Mouse (Mus musculus): ENCODE measurements around the gene Stmn1. TPM values are rescaled to one million over a fixed set of nuclear protein-coding genes. Genes with fewer than 3 reads are reported as not detected.

Stmn1 gene
- polyA plus RNA-seq, 1 experiment, result 9.8 TPM

DNA sequence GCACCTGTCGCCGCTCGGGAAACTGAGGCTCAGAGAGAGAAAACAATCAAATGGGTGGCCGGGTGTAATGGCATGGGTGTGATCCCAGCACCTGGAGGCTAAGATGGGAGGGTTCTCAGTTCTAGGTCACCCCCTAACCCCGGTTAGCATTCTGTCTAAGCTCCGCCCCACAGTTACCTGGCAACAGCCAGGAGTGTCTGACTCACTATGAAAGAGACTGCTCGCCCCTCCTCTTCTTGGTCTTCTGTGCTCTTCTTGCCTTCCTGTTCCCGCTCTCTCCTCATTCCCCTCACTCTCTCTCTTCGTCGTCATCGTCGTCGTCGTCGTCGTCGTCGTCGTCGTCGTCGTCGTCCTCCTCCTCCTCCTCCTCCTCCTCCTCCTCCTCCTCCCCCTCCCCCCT, 20.2 kb upstream of the Stmn1 start:
- no peaks in the 10 kb centered on the region for H3K4me1 ChIP-seq (ENCODE audit: control insufficient read depth, insufficient read depth, insufficient read length, low read length)
- TF ChIP-seq CTCF (IDR thresholded peaks at IDR 0.05; ENCODE audit: extremely low read depth, insufficient read length, insufficient replicate concordance, low read depth, low read length) (no peak), POLR2A (IDR thresholded peaks at IDR 0.05; ENCODE audit: low read depth, low read length) (no peak)
- H3K36me3 ChIP-seq (ENCODE audit: control insufficient read depth, insufficient read depth, low read length), result no peaks in the 10 kb centered on the region
- WGBS, result 31% methylated on average over 23 of the region's 23 CpGs
- no peaks in the 10 kb centered on the region for H3K27me3 ChIP-seq (ENCODE audit: control insufficient read depth, insufficient read depth, low read length)
- H3K27ac ChIP-seq (ENCODE audit: insufficient read depth, low read depth, low read length), result no peak overlapping the region
- no peak overlapping the region for H3K4me3 ChIP-seq (ENCODE audit: low read depth, low read length)

DNA sequence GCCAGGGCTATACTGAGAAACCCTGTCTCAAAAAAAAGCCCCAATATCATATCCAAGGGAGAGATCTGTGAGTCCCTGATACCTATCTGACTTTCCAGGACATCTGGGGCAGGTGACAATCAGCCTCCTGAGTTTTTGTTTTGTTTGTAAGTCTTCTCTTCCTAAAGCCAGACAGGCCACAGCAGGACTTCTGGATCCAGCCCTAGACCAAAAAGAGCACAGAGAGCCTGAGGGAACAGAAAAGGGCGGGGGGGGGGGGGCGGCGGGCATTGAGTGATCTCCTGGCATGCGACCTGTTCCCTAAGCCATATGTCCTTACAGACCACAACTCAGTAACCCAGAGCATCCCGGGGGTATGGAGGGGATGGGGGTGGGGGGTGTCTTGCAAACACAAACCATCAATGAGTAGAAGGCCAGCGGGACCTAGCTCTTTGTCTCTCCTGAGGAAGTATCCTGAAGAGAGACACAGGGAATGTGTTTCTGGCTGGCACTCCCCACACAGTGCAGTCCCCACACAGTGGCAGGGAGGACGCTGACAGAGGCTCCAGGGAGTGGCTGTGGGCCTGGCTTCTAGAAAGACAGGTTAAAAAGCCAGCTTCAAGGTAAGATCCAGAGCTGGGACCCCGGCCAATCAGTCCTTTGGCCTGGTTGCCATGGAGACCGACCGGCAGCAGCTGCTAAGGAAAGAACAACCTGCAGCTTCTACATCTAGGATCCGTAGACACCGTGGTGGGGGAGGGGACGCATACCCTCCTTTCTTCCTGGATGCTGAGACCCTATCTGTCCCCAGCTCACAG, 18.3 kb upstream of the Stmn1 start:
- 66% methylated on average over 13 of the region's 13 CpGs for WGBS
- no peak for TF ChIP-seq CTCF (IDR thresholded peaks at IDR 0.05; ENCODE audit: extremely low read depth, insufficient read length, insufficient replicate concordance, low read depth, low read length)
- TF ChIP-seq POLR2A (IDR thresholded peaks at IDR 0.05; ENCODE audit: low read depth, low read length), result no peak
- H3K27ac ChIP-seq (ENCODE audit: insufficient read depth, low read depth, low read length), result no peak overlapping the region
- no peaks in the 10 kb centered on the region for H3K36me3 ChIP-seq (ENCODE audit: control insufficient read depth, insufficient read depth, low read length)
- H3K4me1 ChIP-seq (ENCODE audit: control insufficient read depth, insufficient read depth, insufficient read length, low read length), result no peaks in the 10 kb centered on the region
- H3K27me3 ChIP-seq (ENCODE audit: control insufficient read depth, insufficient read depth, low read length), result no peaks in the 10 kb centered on the region
- no peak overlapping the region for H3K4me3 ChIP-seq (ENCODE audit: low read depth, low read length)

GRCm38 (mm10) chr4:134450392-134451195, 17.5 kb upstream of the Stmn1 start:
- H3K4me3 ChIP-seq (ENCODE audit: low read depth, low read length), result no peak overlapping the region
- H3K27me3 ChIP-seq (ENCODE audit: control insufficient read depth, insufficient read depth, low read length), result no peaks in the 10 kb centered on the region
- no peak overlapping the region for H3K27ac ChIP-seq (ENCODE audit: insufficient read depth, low read depth, low read length)
- WGBS, result 37% methylated on average over 20 of the region's 20 CpGs
- no peaks in the 10 kb centered on the region for H3K36me3 ChIP-seq (ENCODE audit: control insufficient read depth, insufficient read depth, low read length)
- no peak for TF ChIP-seq POLR2A (IDR thresholded peaks at IDR 0.05; ENCODE audit: low read depth, low read length)
- H3K4me1 ChIP-seq (ENCODE audit: control insufficient read depth, insufficient read depth, insufficient read length, low read length), result no peaks in the 10 kb centered on the region

GRCm38 (mm10) chr4:134451484-134451883, 16.6 kb upstream of the Stmn1 start:
- WGBS, result 77% methylated on average over 9 of the region's 9 CpGs
- H3K27ac ChIP-seq (ENCODE audit: insufficient read depth, low read depth, low read length), result no peak overlapping the region
- no peak for TF ChIP-seq CTCF (IDR thresholded peaks at IDR 0.05; ENCODE audit: extremely low read depth, insufficient read length, insufficient replicate concordance, low read depth, low read length)
- TF ChIP-seq POLR2A (IDR thresholded peaks at IDR 0.05; ENCODE audit: low read depth, low read length), result no peak

DNA sequence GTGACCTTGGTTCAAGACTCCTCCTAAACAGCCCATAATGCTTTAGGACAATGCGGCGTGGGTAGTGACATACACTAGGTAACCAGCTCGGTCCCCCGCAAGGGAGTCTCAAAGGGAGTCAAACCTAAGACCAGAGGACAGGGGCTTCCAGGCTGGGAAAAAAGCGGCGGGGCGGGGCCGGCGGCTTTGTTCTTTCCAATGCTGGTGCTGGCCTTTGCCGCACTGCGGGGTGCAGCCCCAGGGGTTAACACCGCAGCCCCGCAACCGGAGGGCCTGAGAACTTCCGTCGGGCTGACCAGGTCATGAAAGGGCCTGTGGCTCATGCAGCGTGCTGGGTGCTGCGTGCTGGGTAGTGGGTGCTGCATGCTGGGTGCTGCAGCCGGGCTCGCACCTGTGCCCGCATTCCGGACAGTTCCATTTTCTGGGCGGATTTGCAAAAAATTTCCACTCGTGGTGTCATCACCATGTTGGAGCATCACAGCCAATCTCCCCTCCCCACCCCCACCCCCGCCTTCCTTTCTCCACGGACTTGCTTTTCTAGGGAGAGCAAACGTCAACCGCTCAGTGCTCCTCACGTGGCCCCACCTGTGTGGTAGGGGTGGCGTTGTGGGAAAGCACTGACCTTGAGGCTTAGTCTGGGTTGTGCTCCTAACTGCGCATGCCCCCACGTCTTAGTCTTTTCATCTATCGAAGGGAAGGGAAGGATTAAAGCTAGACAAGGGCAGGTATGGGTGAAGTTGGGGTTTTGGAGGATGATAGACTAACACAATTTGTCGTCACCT, 14.3 kb upstream of the Stmn1 start:
- WGBS, result 63% methylated on average over 34 of the region's 34 CpGs
- no peaks in the 10 kb centered on the region for H3K36me3 ChIP-seq (ENCODE audit: control insufficient read depth, insufficient read depth, low read length)
- H3K4me3 ChIP-seq (ENCODE audit: low read depth, low read length), result no peak overlapping the region
- no peak for TF ChIP-seq CTCF (IDR thresholded peaks at IDR 0.05; ENCODE audit: extremely low read depth, insufficient read length, insufficient replicate concordance, low read depth, low read length)
- TF ChIP-seq POLR2A (IDR thresholded peaks at IDR 0.05; ENCODE audit: low read depth, low read length), result no peak
- H3K27me3 ChIP-seq (ENCODE audit: control insufficient read depth, insufficient read depth, low read length), result no peaks in the 10 kb centered on the region
- no peaks in the 10 kb centered on the region; the same call in 1 of the 2 replicates for H3K4me1 ChIP-seq (ENCODE audit: control insufficient read depth, insufficient read depth, insufficient read length, low read length)
- no peak overlapping the region for H3K27ac ChIP-seq (ENCODE audit: insufficient read depth, low read depth, low read length)

More at GRCm38 (mm10) chr4:134451484-134451883, 16.6 kb upstream of the Stmn1 start:
- Histone ChIP-seq H3K4me3 (ENCODE audit: low read depth, low read length) (no peak overlapping the region), H3K36me3 (ENCODE audit: control insufficient read depth, insufficient read depth, low read length) (no peaks in the 10 kb centered on the region), H3K27me3 (ENCODE audit: control insufficient read depth, insufficient read depth, low read length) (no peaks in the 10 kb centered on the region), H3K4me1 (ENCODE audit: control insufficient read depth, insufficient read depth, insufficient read length, low read length) (no peaks in the 10 kb centered on the region; the same call in 1 of the 2 replicates)

- Histone ChIP-seq H3K27ac (ENCODE audit: insufficient read depth, low read depth, low read length) (no peak overlapping the region), H3K36me3 (ENCODE audit: control insufficient read depth, insufficient read depth, low read length) (no peaks in the 10 kb centered on the region), H3K4me1 (ENCODE audit: control insufficient read depth, insufficient read depth, insufficient read length, low read length) (no peaks in the 10 kb centered on the region; the same call in 1 of the 2 replicates), H3K4me3 (ENCODE audit: low read depth, low read length) (no peak overlapping the region), H3K27me3 (ENCODE audit: control insufficient read depth, insufficient read depth, low read length) (no peaks in the 10 kb centered on the region)
- TF ChIP-seq POLR2A (IDR thresholded peaks at IDR 0.05; ENCODE audit: low read depth, low read length) (no peak), CTCF (IDR thresholded peaks at IDR 0.05; ENCODE audit: extremely low read depth, insufficient read length, insufficient replicate concordance, low read depth, low read length) (no peak)
- 23% methylated on average over 6 of the region's 6 CpGs for WGBS
These were observed 12.8 kb upstream of the Stmn1 start for GRCm38 (mm10) chr4:134455310-134455709.
